Mouse (Mus musculus): Measurements from ENCODE around the gene Efcab9. TPM values are rescaled to one million over a fixed set of nuclear protein-coding genes. Genes with fewer than 3 reads are reported as not detected.

Efcab9 gene
- 2.2 TPM for polyA plus RNA-seq (2017; shearing (Covaris generic))

GRCm38 (mm10) chr11:32531871-32532764, at the start of gene Efcab9:
TSS of gene Efcab9 (minus strand) at chr11:32532081.

GRCm38 (mm10) chr11:32532765-32533481, 1.0 kb upstream of the Efcab9 start, which contains the start of gene Stk10:
TSS of gene Stk10 (plus strand) at chr11:32533305.

Other genes with a start within 250 kb of the Efcab9 start
- gene Hba-a1, start 248.6 kb downstream of the Efcab9 start, polyA plus RNA-seq (2017; shearing (Covaris generic)), result 99.6 TPM
- gene Hbq1b, start 245.1 kb downstream of the Efcab9 start, polyA plus RNA-seq (2017; shearing (Covaris generic)), result not detected
- gene Hba-a2, start 235.6 kb downstream of the Efcab9 start, polyA plus RNA-seq (2017; shearing (Covaris generic)), result 169 TPM
- gene Hbq1a, start 232.0 kb downstream of the Efcab9 start, polyA plus RNA-seq (2017; shearing (Covaris generic)), result not detected
- 0.12 TPM for gene Sh3pxd2b, start 184.3 kb downstream of the Efcab9 start, polyA plus RNA-seq (2017; shearing (Covaris generic))
- 8.4 TPM for gene Ubtd2, start 76.7 kb downstream of the Efcab9 start, polyA plus RNA-seq (2017; shearing (Covaris generic))
- 301 TPM for gene Stk10, start 1.2 kb upstream of the Efcab9 start, polyA plus RNA-seq (2017; shearing (Covaris generic))
- 78.5 TPM for gene Fbxw11, start 110.6 kb upstream of the Efcab9 start, polyA plus RNA-seq (2017; shearing (Covaris generic))